Mouse (Mus musculus) olfactory bulb, adult 2 months (tissue): ENCODE results near the gene Atg4d. TPM values are rescaled to one million over a fixed set of nuclear protein-coding genes. Genes with fewer than 3 reads are reported as not detected.

Experiments used
- H3K27ac ChIP-seq: fragments of 200-500 bp; 2 replicates; pipeline ENCODE4 v1.5.1; 2012; ENCODE audit warnings: low read depth, low read length; ENCODE audit not compliant: insufficient read depth
- H3K4me1 ChIP-seq: fragments of 200-500 bp; 2 replicates; pipeline ENCODE4 v1.6.1; 2012; ENCODE audit warnings: low read length; ENCODE audit not compliant: control insufficient read depth, insufficient read depth
- H3K4me3 ChIP-seq: fragments of 200-500 bp; 2 replicates; pipeline ENCODE4 v1.5.1; 2012; ENCODE audit warnings: mild to moderate bottlenecking, low read depth, low read length, moderate library complexity; ENCODE audit not compliant: insufficient read depth
- CTCF ChIP-seq: fragments of 200-500 bp; IDR thresholded peaks from 2 replicates; pipeline ENCODE4 v1.5.1; 2012; ENCODE audit warnings: low read depth, mild to moderate bottlenecking, low read length, moderate library complexity; ENCODE audit not compliant: insufficient read depth
- POLR2A ChIP-seq: fragments of 200-500 bp; IDR thresholded peaks from 2 replicates; pipeline ENCODE4 v1.6.1; 2012; ENCODE audit warnings: mild to moderate bottlenecking, low read depth, low read length, moderate library complexity; ENCODE audit not compliant: insufficient read depth
- WGBS: fragments of 180-500 bp; shearing (Covaris S2); methylation state at CpG from one replicate; pipeline ENCODE4 v1.1.7; 2018; 5-methylcytosine and 5-hydroxymethylcytosine counted together
- polyA plus RNA-seq: library from polyadenylated mRNA; stranded (reverse); fragments of >200 nt; gene quantifications from 2 replicates; pipeline ENCODE4 v1.2.4, GENCODE M21; 2012; ENCODE audit warnings: low replicate concordance; ENCODE audit not compliant: missing spikeins, insufficient read depth, insufficient read length

Gene Atg4d
- polyA plus RNA-seq, 1 experiment: not detected

GRCm38 (mm10) chr9:21314367-21315140 lies 49.5 kb downstream of the Atg4d start:
- WGBS: 90% methylated on average over 9 of the region's 9 CpGs
- no peak for TF ChIP-seq POLR2A
- no peak for TF ChIP-seq CTCF
- H3K4me3 ChIP-seq: no peak overlapping the region
- peaks cover 9% of the 10 kb centered on the region for H3K4me1 ChIP-seq
- H3K27ac ChIP-seq: no peak overlapping the region

GRCm38 (mm10) chr9:21315421-21315820 lies 50.3 kb downstream of the Atg4d start:
- WGBS: 63% methylated on average over 5 of the region's 5 CpGs
- no peak overlapping the region for H3K4me3 ChIP-seq
- no peak for TF ChIP-seq POLR2A
- no peak for TF ChIP-seq CTCF
- H3K27ac ChIP-seq: no peak overlapping the region
- H3K4me1 ChIP-seq: peaks cover 9% of the 10 kb centered on the region

GRCm38 (mm10) chr9:21316696-21317095 lies 51.6 kb downstream of the Atg4d start:
- Histone ChIP-seq H3K4me1 (peaks cover 13% of the 10 kb centered on the region), H3K27ac (no peak overlapping the region), H3K4me3 (no peak overlapping the region)
- WGBS: 80% methylated on average over 7 of the region's 7 CpGs
- TF ChIP-seq CTCF (no peak), POLR2A (no peak)

- WGBS: 94% methylated on average over 6 of the region's 6 CpGs
- Histone ChIP-seq H3K4me3 (no peak overlapping the region), H3K4me1 (peaks cover 10% of the 10 kb centered on the region), H3K27ac (no peak overlapping the region)
- TF ChIP-seq CTCF (no peak), POLR2A (no peak)
Observed at GRCm38 (mm10) chr9:21318792-21319191, 53.7 kb downstream of the Atg4d start.

- Histone ChIP-seq H3K4me1 (peaks cover 10% of the 10 kb centered on the region), H3K27ac (no peak overlapping the region), H3K4me3 (no peak overlapping the region)
- WGBS: 98% methylated on average over 4 of the region's 4 CpGs
- TF ChIP-seq POLR2A (no peak), CTCF (no peak)
Observed at GRCm38 (mm10) chr9:21319503-21319902, 54.4 kb downstream of the Atg4d start.

GRCm38 (mm10) chr9:21320280-21320618 lies 55.2 kb downstream of the Atg4d start:
- TF ChIP-seq CTCF (no peak), POLR2A (no peak)
- peaks cover 10% of the 10 kb centered on the region for H3K4me1 ChIP-seq
- H3K27ac ChIP-seq: no peak overlapping the region
- H3K4me3 ChIP-seq: peak overlapping the region; percentile 76
- 13% methylated on average over 4 of the region's 4 CpGs for WGBS

- H3K4me1 ChIP-seq: peaks cover 10% of the 10 kb centered on the region
- under 1% methylated on average over 52 of the region's 52 CpGs for WGBS
- peak within 1 kb of the TSS; percentile 69 for H3K27ac ChIP-seq
- peak within 1 kb of the TSS; percentile 76 for H3K4me3 ChIP-seq
- TF ChIP-seq CTCF: no peak
- TF ChIP-seq POLR2A: peak; percentile 51
Observed at GRCm38 (mm10) chr9:21320619-21321512, 55.8 kb downstream of the Atg4d start, which contains the start of gene Slc44a2. Gene Slc44a2 (plus strand): TSS chr9:21320698.

- Histone ChIP-seq H3K4me3 (peak overlapping the region; percentile 76), H3K27ac (no peak overlapping the region; the same call in 1 of the 2 replicates), H3K4me1 (peaks cover 10% of the 10 kb centered on the region)
- WGBS: 10% methylated on average over 6 of the region's 6 CpGs
- TF ChIP-seq POLR2A (no peak), CTCF (no peak)
Observed at GRCm38 (mm10) chr9:21321513-21321835, 56.4 kb downstream of the Atg4d start.
